ENCODE assay signal across 8 mouse cellular contexts in the genomic region with DNA sequence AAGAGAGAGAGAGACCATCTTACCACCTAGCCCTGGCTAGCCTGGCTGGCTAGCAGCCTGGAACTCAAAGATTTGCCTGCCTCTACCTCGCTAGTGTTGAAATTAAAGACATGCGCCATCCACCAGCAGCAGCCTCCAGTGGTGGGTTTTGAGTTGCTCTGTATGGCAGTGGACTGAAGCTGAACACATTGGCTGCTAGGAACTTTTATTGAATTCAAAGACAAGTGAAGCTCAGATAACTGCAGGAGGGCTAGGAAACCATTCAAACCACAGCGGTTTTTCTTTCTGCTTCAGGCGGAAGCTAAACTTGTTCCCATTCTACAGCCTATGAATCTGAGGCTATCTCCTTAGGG. TPM values are rescaled to one million over a fixed set of nuclear protein-coding genes. Genes with fewer than 3 reads are reported as not detected.
A peak's percentile ranks its signal among the peaks of the same experiment; 100 is the strongest.
DNase-seq lines count a peak whose midpoint lies in the region; ATAC-seq and TF ChIP-seq lines count a peak whose summit lies in the region.

No protein-coding gene starts in this region.

- WGBS in forebrain, embryonic 14.5 days, result 2% methylated on average over 4 of the region's 4 CpGs
- 14% methylated on average over 4 of the region's 4 CpGs for WGBS in macrophage (ENCODE audit: missing documents)

- intact Hi-C loops in gastrocnemius, adult 2 months (cut with DNase I), result no loop called here
- intact Hi-C loops in gastrocnemius, postnatal 36 days (cut with DNase I), result no loop called here

- H3K4me1 ChIP-seq in forebrain, embryonic 14.5 days (ENCODE audit: control insufficient read depth, insufficient read depth, low read length), result peaks cover 6% of the 10 kb centered on the region

- peak overlapping the region; percentile 98 for H3K27ac ChIP-seq in gastrocnemius, adult 2 months
- H3K27ac ChIP-seq in forebrain, embryonic 14.5 days (ENCODE audit: low read depth, low read length), result peak overlapping the region; percentile 14; the same call in 1 of the 2 replicates
- peak overlapping the region; percentile 73 for H3K27ac ChIP-seq in macrophage

- H3K36me3 ChIP-seq in forebrain, embryonic 14.5 days (ENCODE audit: control insufficient read depth, insufficient read depth, low read length), result no peaks in the 10 kb centered on the region
- H3K36me3 ChIP-seq in macrophage (ENCODE audit: inconsistent target), result peaks cover 13% of the 10 kb centered on the region

- peak overlapping the region; percentile 75 for H3K9ac ChIP-seq in forebrain, embryonic 14.5 days (ENCODE audit: low read length)

- H3K9me3 ChIP-seq in forebrain, embryonic 14.5 days (replicated peaks; ENCODE audit: control insufficient read depth, low read length), result no peaks in the 10 kb centered on the region

- peaks cover 42% of the 10 kb centered on the region for H3K79me2 ChIP-seq in macrophage (ENCODE audit: inconsistent target)

- ATAC-seq in forebrain, embryonic 14.5 days, result peak; percentile 30
- ATAC-seq in granulocyte monocyte progenitor cell, adult 5-6 weeks (replicated peaks; ENCODE audit: poor library complexity, severe bottlenecking), result no peak

- peak; percentile 31 for DNase-seq in gastrocnemius, adult 2 months
- no peak for DNase-seq in gastrocnemius, postnatal 25 days
- DNase-seq in CD4-positive, CD25-positive, alpha-beta regulatory T cell, adult 2 months (ENCODE audit: low read depth, low spot score), result peak; percentile 48
- DNase-seq in forebrain, embryonic 14.5 days (ENCODE audit: low spot score), result no peak
- DNase-seq in gastrocnemius, postnatal 36 days, result no peak
- no peak for DNase-seq in urinary bladder, postnatal 14 days (ENCODE audit: low spot score)

- H3K27me3 ChIP-seq in forebrain, embryonic 14.5 days (replicated peaks; ENCODE audit: control insufficient read depth, insufficient read depth, low read length), result no peaks in the 10 kb centered on the region

- TF ChIP-seq CTCF in gastrocnemius, adult 2 months (IDR thresholded peaks at IDR 0.05), result no peak

- H3K4me3 ChIP-seq in gastrocnemius, adult 2 months, result peak overlapping the region; percentile 96
- H3K4me3 ChIP-seq in forebrain, embryonic 14.5 days (ENCODE audit: low read depth, low read length), result peak overlapping the region; percentile 85
- peak overlapping the region; percentile 53 for H3K4me3 ChIP-seq in macrophage (ENCODE audit: inconsistent target)

- H3K4me2 ChIP-seq in forebrain, embryonic 14.5 days (ENCODE audit: low read length), result peak overlapping the region; percentile 85

RNA-seq across cellular contexts. Expression of gene Mob3c, which starts 0.4 kb away (rescaled TPM):
- 1 to 10 TPM; 2.3 to 4.0 TPM for total RNA-seq in gastrocnemius, adult 2 months (2021)
- total RNA-seq in gastrocnemius, postnatal 25 days (2021), result 1 to 10 TPM; 2.7 to 3.4 TPM
- 3.1 and 3.9 TPM in 2 replicates for polyA plus RNA-seq in forebrain, embryonic 14.5 days (2014; fragmentation: Nextera tagmentation; extraction: Ambion mirVana)
- total RNA-seq in macrophage (2018; cell fraction: chromatin; rRNA removed), result 100 to 1,000 TPM in 22 of 26 experiments, 10 to 100 TPM in 4; 81.4 to 234 (median 122) TPM
- 10 to 100 TPM; 24.1 to 64.9 (median 31.5) TPM for total RNA-seq in macrophage (2018; cell fraction: cytosol; rRNA removed)
- total RNA-seq in macrophage (2018; cell fraction: nucleus; rRNA removed), result 100 to 1,000 TPM in 18 of 26 experiments, 10 to 100 TPM in 8; 66.0 to 229 (median 125) TPM
- polyA plus RNA-seq in macrophage (2018), result 16.6 to 27.7 TPM (median 23.8 TPM) in 3 replicates
- total RNA-seq in gastrocnemius, postnatal 36 days (2021), result 1 to 10 TPM; 1.8 to 3.1 TPM
- 6.0 and 6.3 TPM in 2 replicates for total RNA-seq in granulocyte monocyte progenitor cell, adult 5-6 weeks (2014; fragmentation: Nextera tagmentation)
- 2.6 and 6.2 TPM in 2 replicates for total RNA-seq in granulocyte monocyte progenitor cell, adult 5-6 weeks (2017)

RNA-seq across cellular contexts. Expression of gene Mknk1, which starts 11.5 kb away (rescaled TPM):
- 10 to 100 TPM; 24.4 to 28.0 TPM for total RNA-seq in gastrocnemius, adult 2 months (2021)
- 10 to 100 TPM; 21.8 to 22.2 TPM for total RNA-seq in gastrocnemius, postnatal 25 days (2021)
- polyA plus RNA-seq in forebrain, embryonic 14.5 days (2014; fragmentation: Nextera tagmentation; extraction: Ambion mirVana), result 19.6 and 20.0 TPM in 2 replicates
- total RNA-seq in macrophage (2018; cell fraction: chromatin; rRNA removed), result 100 to 1,000 TPM in 25 of 26 experiments, 10 to 100 TPM in 1; 80.0 to 780 (median 373) TPM
- 100 to 1,000 TPM in 10 of 26 experiments, 10 to 100 TPM in 16; 52.2 to 151 (median 89.7) TPM for total RNA-seq in macrophage (2018; cell fraction: cytosol; rRNA removed)
- total RNA-seq in macrophage (2018; cell fraction: nucleus; rRNA removed), result 100 to 1,000 TPM in 21 of 26 experiments, 10 to 100 TPM in 5; 56.6 to 406 (median 188) TPM
- 62.4 to 141 TPM (median 130 TPM) in 3 replicates for polyA plus RNA-seq in macrophage (2018)
- total RNA-seq in gastrocnemius, postnatal 36 days (2021), result 10 to 100 TPM; 22.9 to 24.7 TPM
- total RNA-seq in granulocyte monocyte progenitor cell, adult 5-6 weeks (2014; fragmentation: Nextera tagmentation), result 30.0 and 48.8 TPM in 2 replicates
- 30.2 and 39.0 TPM in 2 replicates for total RNA-seq in granulocyte monocyte progenitor cell, adult 5-6 weeks (2017)

RNA-seq across cellular contexts. Expression of gene Atpaf1, which starts 42.9 kb away (rescaled TPM):
- total RNA-seq in gastrocnemius, adult 2 months (2021), result 10 to 100 TPM; 46.9 to 70.1 TPM
- total RNA-seq in gastrocnemius, postnatal 25 days (2021), result 10 to 100 TPM; 48.9 to 49.3 TPM
- 30.1 and 36.2 TPM in 2 replicates for polyA plus RNA-seq in forebrain, embryonic 14.5 days (2014; fragmentation: Nextera tagmentation; extraction: Ambion mirVana)
- total RNA-seq in macrophage (2018; cell fraction: chromatin; rRNA removed), result 10 to 100 TPM in 21 of 26 experiments, 1 to 10 TPM in 5; 5.3 to 33.8 (median 16.9) TPM
- total RNA-seq in macrophage (2018; cell fraction: cytosol; rRNA removed), result 10 to 100 TPM in 24 of 26 experiments, 1 to 10 TPM in 2; 9.4 to 26.4 (median 15.8) TPM
- 10 to 100 TPM in 20 of 26 experiments, 1 to 10 TPM in 6; 5.8 to 30.3 (median 13.2) TPM for total RNA-seq in macrophage (2018; cell fraction: nucleus; rRNA removed)
- polyA plus RNA-seq in macrophage (2018), result 16.5 to 19.3 TPM (median 19.0 TPM) in 3 replicates
- total RNA-seq in gastrocnemius, postnatal 36 days (2021), result 10 to 100 TPM; 39.8 to 46.9 TPM
- total RNA-seq in granulocyte monocyte progenitor cell, adult 5-6 weeks (2014; fragmentation: Nextera tagmentation), result 15.0 and 43.3 TPM in 2 replicates
- 12.4 and 13.9 TPM in 2 replicates for total RNA-seq in granulocyte monocyte progenitor cell, adult 5-6 weeks (2017)

RNA-seq across cellular contexts. Expression of gene Tex38, which starts 46.7 kb away (rescaled TPM):
- total RNA-seq in gastrocnemius, adult 2 months (2021), result 1 to 10 TPM; 2.3 to 2.8 TPM
- total RNA-seq in gastrocnemius, postnatal 25 days (2021), result 1 to 10 TPM; 1.2 to 1.3 TPM
- not detected in 2 replicates for polyA plus RNA-seq in forebrain, embryonic 14.5 days (2014; fragmentation: Nextera tagmentation; extraction: Ambion mirVana)
- total RNA-seq in macrophage (2018; cell fraction: chromatin; rRNA removed), result not detected
- under 1 TPM in 1 of 26 experiments, not detected in 25; 0.19 TPM for total RNA-seq in macrophage (2018; cell fraction: cytosol; rRNA removed)
- under 1 TPM in 1 of 26 experiments, not detected in 25; 0.96 TPM for total RNA-seq in macrophage (2018; cell fraction: nucleus; rRNA removed)
- polyA plus RNA-seq in macrophage (2018), result not detected in 3 replicates
- total RNA-seq in gastrocnemius, postnatal 36 days (2021), result 1 to 10 TPM; 2.8 to 3.4 TPM
- not detected in 2 replicates for total RNA-seq in granulocyte monocyte progenitor cell, adult 5-6 weeks (2014; fragmentation: Nextera tagmentation)
- total RNA-seq in granulocyte monocyte progenitor cell, adult 5-6 weeks (2017), result not detected in 2 replicates

RNA-seq across cellular contexts. Expression of gene Kncn, which starts 56.7 kb away (rescaled TPM):
- total RNA-seq in gastrocnemius, adult 2 months (2021), result not detected
- not detected for total RNA-seq in gastrocnemius, postnatal 25 days (2021)
- polyA plus RNA-seq in forebrain, embryonic 14.5 days (2014; fragmentation: Nextera tagmentation; extraction: Ambion mirVana), result 0.31 TPM in 1 of 2 replicates, not detected in the other
- total RNA-seq in macrophage (2018; cell fraction: chromatin; rRNA removed), result 1 to 10 TPM in 2 of 26 experiments, under 1 TPM in 2, not detected in 22; 0.77 to 1.6 (median 0.97) TPM
- total RNA-seq in macrophage (2018; cell fraction: cytosol; rRNA removed), result not detected
- 1 to 10 TPM in 3 of 26 experiments, under 1 TPM in 5, not detected in 18; 0.29 to 1.4 (median 0.75) TPM for total RNA-seq in macrophage (2018; cell fraction: nucleus; rRNA removed)
- not detected in 3 replicates for polyA plus RNA-seq in macrophage (2018)
- not detected for total RNA-seq in gastrocnemius, postnatal 36 days (2021)
- not detected in 2 replicates for total RNA-seq in granulocyte monocyte progenitor cell, adult 5-6 weeks (2014; fragmentation: Nextera tagmentation)
- total RNA-seq in granulocyte monocyte progenitor cell, adult 5-6 weeks (2017), result not detected in 2 replicates

Comparison
In these comparisons a context has a peak if more than half of its experiments do, and no peak if none do; other contexts are left out.
1. DNase-seq: peak in gastrocnemius, adult 2 months (single experiment) and CD4-positive, CD25-positive, alpha-beta regulatory T cell, adult 2 months (single experiment); none in gastrocnemius, postnatal 25 days (single experiment), forebrain, embryonic 14.5 days (single experiment), gastrocnemius, postnatal 36 days (0 of 2) and urinary bladder, postnatal 14 days (single experiment).
2. H3K27ac ChIP-seq: peak in every context shown above with its lines; median percentile 98 in gastrocnemius, adult 2 months; 73 in macrophage; 14 in forebrain, embryonic 14.5 days.
3. Peak in every context shown above with its lines, with median percentiles within 50 percentile points of each other: H3K4me3 ChIP-seq.